Mouse (Mus musculus): ENCODE data around the gene Taf15. TPM values are rescaled to one million over a fixed set of nuclear protein-coding genes. Genes with fewer than 3 reads are reported as not detected.

The Taf15 gene
- polyA plus RNA-seq (2015; fragmentation: Nextera tagmentation; extraction: Ambion mirVana), result 2.8 and 4.0 TPM in 2 replicates

GRCm38 (mm10) chr11:83472324-83473234 lies at the start of gene Taf15:
Gene Taf15, plus strand, starts transcription at chr11:83473086.
- ATAC-seq (ENCODE audit: low FRiP score, low TSS enrichment), result peak; percentile 98
- TF ChIP-seq EP300 (optimal IDR thresholded peaks at IDR 0.05), result peak; percentile 42
- TF ChIP-seq CTCF (IDR thresholded peaks at IDR 0.05; ENCODE audit: low read depth), result peak; percentile 86
- peak within 1 kb of the TSS; percentile 94 for H3K27ac ChIP-seq (replicated peaks)
- H3K9me3 ChIP-seq (ENCODE audit: control insufficient read depth, low read length), result no peaks in the 10 kb centered on the region
- H3K4me3 ChIP-seq (ENCODE audit: low read depth, low read length), result peak within 1 kb of the TSS; percentile 91
- no peaks in the 10 kb centered on the region for H3K36me3 ChIP-seq (ENCODE audit: control insufficient read depth, insufficient read depth, low read length)
- H3K4me2 ChIP-seq (replicated peaks; ENCODE audit: low read depth), result peak within 1 kb of the TSS; percentile 76
- peak; percentile 98 for DNase-seq (ENCODE audit: low spot score)
- H3K4me1 ChIP-seq (replicated peaks; ENCODE audit: control insufficient read depth, insufficient read depth), result peaks cover 5% of the 10 kb centered on the region
- under 1% methylated on average over 66 of the region's 66 CpGs for WGBS
- H3K27me3 ChIP-seq (ENCODE audit: control insufficient read depth, insufficient read depth, low read length), result no peaks in the 10 kb centered on the region
- peak within 1 kb of the TSS; percentile 91 for H3K9ac ChIP-seq (ENCODE audit: low read length)

GRCm38 (mm10) chr11:83424681-83425080 lies 48.2 kb upstream of the Taf15 start:
- no peaks in the 10 kb centered on the region for H3K9me3 ChIP-seq (ENCODE audit: control insufficient read depth, low read length)
- no peak overlapping the region for H3K27ac ChIP-seq (replicated peaks)
- no peaks in the 10 kb centered on the region for H3K27me3 ChIP-seq (ENCODE audit: control insufficient read depth, insufficient read depth, low read length)
- no peak overlapping the region for H3K4me2 ChIP-seq (replicated peaks; ENCODE audit: low read depth)
- no peak for ATAC-seq (ENCODE audit: low FRiP score, low TSS enrichment)
- H3K4me1 ChIP-seq (replicated peaks; ENCODE audit: control insufficient read depth, insufficient read depth), result no peaks in the 10 kb centered on the region
- H3K9ac ChIP-seq (ENCODE audit: low read length), result no peak overlapping the region
- no peaks in the 10 kb centered on the region for H3K36me3 ChIP-seq (ENCODE audit: control insufficient read depth, insufficient read depth, low read length)
- TF ChIP-seq EP300 (optimal IDR thresholded peaks at IDR 0.05) (no peak), CTCF (IDR thresholded peaks at IDR 0.05; ENCODE audit: low read depth) (peak; percentile 95)
- no peak overlapping the region for H3K4me3 ChIP-seq (ENCODE audit: low read depth, low read length)
- DNase-seq (ENCODE audit: low spot score), result peak; percentile 69
- WGBS, result 4% methylated on average over 8 of the region's 8 CpGs

GRCm38 (mm10) chr11:83426964-83427363 lies 45.9 kb upstream of the Taf15 start:
- Histone ChIP-seq H3K4me3 (ENCODE audit: low read depth, low read length) (no peak overlapping the region), H3K27ac (replicated peaks) (no peak overlapping the region), H3K36me3 (ENCODE audit: control insufficient read depth, insufficient read depth, low read length) (no peaks in the 10 kb centered on the region), H3K9me3 (ENCODE audit: control insufficient read depth, low read length) (no peaks in the 10 kb centered on the region), H3K4me2 (replicated peaks; ENCODE audit: low read depth) (no peak overlapping the region), H3K4me1 (replicated peaks; ENCODE audit: control insufficient read depth, insufficient read depth) (no peaks in the 10 kb centered on the region), H3K9ac (ENCODE audit: low read length) (no peak overlapping the region), H3K27me3 (ENCODE audit: control insufficient read depth, insufficient read depth, low read length) (no peaks in the 10 kb centered on the region)
- 29% methylated on average over 14 of the region's 17 CpGs for WGBS
- DNase-seq (ENCODE audit: low spot score) (peak; percentile 55), ATAC-seq (ENCODE audit: low FRiP score, low TSS enrichment) (peak; percentile 31; the same call in 1 of the 2 replicates)
- no peak for TF ChIP-seq CTCF (IDR thresholded peaks at IDR 0.05; ENCODE audit: low read depth)
- TF ChIP-seq EP300 (optimal IDR thresholded peaks at IDR 0.05), result no peak

GRCm38 (mm10) chr11:83429355-83429754 lies 43.5 kb upstream of the Taf15 start, which contains the start of gene Gas2l2:
Gene Gas2l2, minus strand, starts transcription at chr11:83429455.
- Histone ChIP-seq H3K4me2 (replicated peaks; ENCODE audit: low read depth) (no peak within 1 kb of the TSS), H3K27ac (replicated peaks) (no peak within 1 kb of the TSS), H3K9me3 (ENCODE audit: control insufficient read depth, low read length) (no peaks in the 10 kb centered on the region), H3K36me3 (ENCODE audit: control insufficient read depth, insufficient read depth, low read length) (no peaks in the 10 kb centered on the region), H3K27me3 (ENCODE audit: control insufficient read depth, insufficient read depth, low read length) (no peaks in the 10 kb centered on the region), H3K4me3 (ENCODE audit: low read depth, low read length) (no peak within 1 kb of the TSS), H3K9ac (ENCODE audit: low read length) (no peak within 1 kb of the TSS), H3K4me1 (replicated peaks; ENCODE audit: control insufficient read depth, insufficient read depth) (no peaks in the 10 kb centered on the region)
- TF ChIP-seq CTCF (IDR thresholded peaks at IDR 0.05; ENCODE audit: low read depth), result no peak
- no peak for TF ChIP-seq EP300 (optimal IDR thresholded peaks at IDR 0.05)
- DNase-seq (ENCODE audit: low spot score) (no peak), ATAC-seq (ENCODE audit: low FRiP score, low TSS enrichment) (no peak)
- 46% methylated on average over 5 of the region's 5 CpGs for WGBS

- 83% methylated on average over 2 of the region's 2 CpGs for WGBS
- no peak for ATAC-seq (ENCODE audit: low FRiP score, low TSS enrichment)
- TF ChIP-seq CTCF (IDR thresholded peaks at IDR 0.05; ENCODE audit: low read depth) (no peak), EP300 (optimal IDR thresholded peaks at IDR 0.05) (no peak)
Measured at GRCm38 (mm10) chr11:83432533-83432932, 40.4 kb upstream of the Taf15 start.

GRCm38 (mm10) chr11:83437377-83437776 lies 35.5 kb upstream of the Taf15 start, which contains the start of gene 1700020L24Rik:
Gene 1700020L24Rik, plus strand, starts transcription at chr11:83437677.
- H3K27ac ChIP-seq (replicated peaks), result no peak within 1 kb of the TSS
- no peaks in the 10 kb centered on the region for H3K36me3 ChIP-seq (ENCODE audit: control insufficient read depth, insufficient read depth, low read length)
- ATAC-seq (ENCODE audit: low FRiP score, low TSS enrichment) (no peak), DNase-seq (ENCODE audit: low spot score) (no peak)
- H3K9me3 ChIP-seq (ENCODE audit: control insufficient read depth, low read length), result no peaks in the 10 kb centered on the region
- H3K4me3 ChIP-seq (ENCODE audit: low read depth, low read length), result no peak within 1 kb of the TSS
- no peak within 1 kb of the TSS for H3K9ac ChIP-seq (ENCODE audit: low read length)
- no peaks in the 10 kb centered on the region; the same call in 1 of the 2 replicates for H3K4me1 ChIP-seq (replicated peaks; ENCODE audit: control insufficient read depth, insufficient read depth)
- H3K27me3 ChIP-seq (ENCODE audit: control insufficient read depth, insufficient read depth, low read length), result no peaks in the 10 kb centered on the region; the same call in 1 of the 2 replicates
- H3K4me2 ChIP-seq (replicated peaks; ENCODE audit: low read depth), result no peak within 1 kb of the TSS
- TF ChIP-seq CTCF (IDR thresholded peaks at IDR 0.05; ENCODE audit: low read depth) (no peak), EP300 (optimal IDR thresholded peaks at IDR 0.05) (no peak)
- WGBS, result 89% methylated on average over 1 of the region's 1 CpGs

More at GRCm38 (mm10) chr11:83432533-83432932, 40.4 kb upstream of the Taf15 start:
- no peak overlapping the region for H3K27ac ChIP-seq (replicated peaks)
- H3K4me3 ChIP-seq (ENCODE audit: low read depth, low read length), result no peak overlapping the region
- no peak overlapping the region for H3K4me2 ChIP-seq (replicated peaks; ENCODE audit: low read depth)
- no peak overlapping the region for H3K9ac ChIP-seq (ENCODE audit: low read length)
- no peaks in the 10 kb centered on the region for H3K27me3 ChIP-seq (ENCODE audit: control insufficient read depth, insufficient read depth, low read length)
- no peaks in the 10 kb centered on the region for H3K36me3 ChIP-seq (ENCODE audit: control insufficient read depth, insufficient read depth, low read length)
- no peaks in the 10 kb centered on the region for H3K9me3 ChIP-seq (ENCODE audit: control insufficient read depth, low read length)
- no peak for DNase-seq (ENCODE audit: low spot score)
- no peaks in the 10 kb centered on the region for H3K4me1 ChIP-seq (replicated peaks; ENCODE audit: control insufficient read depth, insufficient read depth)
